Mouse (Mus musculus) C2C12 (cell line): ENCODE data around the gene Gm45753.

Experiments used
- CEBPB ChIP-seq: IDR thresholded peaks from one replicate; pipeline ENCODE4 v1.6.1; 2011; ENCODE audit warnings: low read depth, mild to moderate bottlenecking, control low read depth, moderate library complexity
- CTCF ChIP-seq: IDR thresholded peaks from one replicate; pipeline ENCODE4 v1.5.1; 2011; ENCODE audit not compliant: control insufficient read depth, insufficient read depth, insufficient read length
- MAX ChIP-seq: IDR thresholded peaks from one replicate; pipeline ENCODE4 v1.6.1; 2011; ENCODE audit warnings: mild to moderate bottlenecking, control low read depth
- MYOD1 ChIP-seq: IDR thresholded peaks from one replicate; pipeline ENCODE4 v1.6.1; 2011; ENCODE audit warnings: low read depth; ENCODE audit not compliant: control insufficient read depth, insufficient read length
- MYOG ChIP-seq: IDR thresholded peaks from one replicate; pipeline ENCODE4 v1.6.1; 2011; ENCODE audit not compliant: control insufficient read depth, insufficient read length; ENCODE audit errors: extremely low read depth
- USF1 ChIP-seq: IDR thresholded peaks from one replicate; pipeline ENCODE4 v1.6.1; 2011; ENCODE audit warnings: low read depth, mild to moderate bottlenecking, control low read depth, moderate library complexity

DNA sequence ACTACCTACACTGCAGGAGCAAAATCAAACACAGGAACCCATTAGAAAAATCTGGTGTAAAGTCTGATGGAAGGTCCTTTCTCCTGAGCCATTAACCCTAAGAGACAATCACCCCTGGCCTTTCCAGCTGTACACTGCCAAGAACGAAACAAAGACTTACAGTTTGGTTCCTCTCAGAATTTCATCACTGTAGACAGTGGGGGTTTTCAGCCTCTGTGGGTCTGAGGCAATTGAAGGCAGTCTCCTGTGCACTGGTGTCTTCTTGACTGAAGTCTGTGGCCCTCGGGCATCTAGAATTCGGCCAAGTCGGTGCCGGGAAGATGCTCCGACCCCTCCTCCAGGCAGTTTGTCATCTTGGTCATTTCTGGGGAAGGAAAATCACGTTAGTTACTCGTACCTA, 36.0 kb upstream of the Gm45753 start:
- no peak for TF ChIP-seq MAX
- no peak for TF ChIP-seq CTCF
- TF ChIP-seq CEBPB = no peak
- no peak for TF ChIP-seq MYOG
- no peak for TF ChIP-seq USF1
- TF ChIP-seq MYOD1 = no peak
